Mouse (Mus musculus) kidney, embryonic 14.5 days (tissue): Measurements from ENCODE around the gene Gm13030. TPM values are rescaled to one million over a fixed set of nuclear protein-coding genes. Genes with fewer than 3 reads are reported as not detected.
"Not testable (repeated sequence)": the region's sequence is repeated elsewhere in the genome, so short reads cannot be mapped to it uniquely, and the experiment has no call there.

Experiments
- ATAC-seq: fragments of 200-750 bp; cut with Nextera tagmentation; 2 replicates; pipeline ENCODE4 v1.8.0; 2017; ENCODE audit warnings: moderate number of reproducible peaks, mild to moderate bottlenecking, moderate TSS enrichment, moderate library complexity; ENCODE audit not compliant: low FRiP score, low TSS enrichment
- H3K27ac ChIP-seq: fragments of 300-500 bp; sonication (generic); 2 replicates; pipeline ENCODE4 v1.5.1; 2014; ENCODE audit warnings: low read depth, mild to moderate bottlenecking, low read length, moderate library complexity, mixed read lengths
- H3K27me3 ChIP-seq: fragments of 300-500 bp; sonication (generic); 2 replicates; pipeline ENCODE4 v1.6.1; 2014; ENCODE audit warnings: mild to moderate bottlenecking, low read length; ENCODE audit not compliant: control insufficient read depth, insufficient read depth
- H3K36me3 ChIP-seq: fragments of 300-500 bp; sonication (generic); 2 replicates; pipeline ENCODE4 v1.6.1; 2014; ENCODE audit warnings: low read length, mixed read lengths; ENCODE audit not compliant: control insufficient read depth, insufficient read depth
- H3K4me1 ChIP-seq: fragments of 300-500 bp; sonication (generic); 2 replicates; pipeline ENCODE4 v1.6.1; 2014; ENCODE audit warnings: low read length, mixed read lengths; ENCODE audit not compliant: control insufficient read depth, insufficient read depth
- H3K4me2 ChIP-seq: fragments of 300-500 bp; sonication (generic); replicated peaks from 2 replicates; pipeline ENCODE4 v1.6.1; 2014; ENCODE audit warnings: low read depth, mild to moderate bottlenecking, low read length
- H3K4me3 ChIP-seq: fragments of 300-500 bp; sonication (generic); 2 replicates; pipeline ENCODE4 v1.5.1; 2014; ENCODE audit warnings: mild to moderate bottlenecking, low read length
- H3K9ac ChIP-seq: fragments of 300-500 bp; sonication (generic); 2 replicates; pipeline ENCODE4 v1.6.1; 2014; ENCODE audit warnings: low read depth, mild to moderate bottlenecking, low read length, moderate library complexity
- H3K9me3 ChIP-seq: fragments of 300-500 bp; sonication (generic); 2 replicates; pipeline ENCODE4 v1.6.1; 2016; ENCODE audit warnings: low read length; ENCODE audit not compliant: control insufficient read depth
- WGBS: fragments of 180-500 bp; shearing (Covaris S2); extraction: QIAGEN DNeasy Blood & Tissue Kit; methylation state at CpG from one replicate; pipeline ENCODE4 v1.1.7; 2014; 5-methylcytosine and 5-hydroxymethylcytosine counted together
- polyA plus RNA-seq: library from polyadenylated mRNA; unstranded; fragments of >200 nt; fragmentation: Nextera tagmentation; extraction: Ambion mirVana; gene quantifications from 2 replicates; pipeline ENCODE4 v1.2.1, GENCODE M21; 2014

The Gm13030 gene
- polyA plus RNA-seq, 1 experiment from 2014 or later: not detected

GRCm38 (mm10) chr4:138877731-138878130 lies 4.0 kb upstream of the Gm13030 start, which contains the start of gene Pla2g2e:
Gene Pla2g2e, plus strand, starts transcription at chr4:138877942.
- Histone ChIP-seq H3K9ac (no peak within 1 kb of the TSS), H3K27ac (no peak within 1 kb of the TSS), H3K4me1 (peaks cover 9% of the 10 kb centered on the region; the same call in 1 of the 2 replicates), H3K36me3 (no peaks in the 10 kb centered on the region), H3K9me3 (no peaks in the 10 kb centered on the region), H3K4me2 (no peak within 1 kb of the TSS), H3K4me3 (no peak within 1 kb of the TSS), H3K27me3 (no peaks in the 10 kb centered on the region)
- WGBS: 66% methylated on average over 4 of the region's 4 CpGs
- ATAC-seq: no peak

- Histone ChIP-seq H3K9ac (no peak overlapping the region), H3K27ac (no peak overlapping the region), H3K4me1 (peaks cover 9% of the 10 kb centered on the region; the same call in 1 of the 2 replicates), H3K9me3 (no peaks in the 10 kb centered on the region; the same call in 1 of the 2 replicates), H3K36me3 (no peaks in the 10 kb centered on the region), H3K4me3 (no peak overlapping the region), H3K27me3 (no peaks in the 10 kb centered on the region), H3K4me2 (no peak overlapping the region)
- WGBS: 92% methylated on average over 2 of the region's 2 CpGs
- ATAC-seq: no peak
Observed at GRCm38 (mm10) chr4:138875986-138876385, 2.2 kb upstream of the Gm13030 start.

- not testable (repeated sequence) for H3K4me3 ChIP-seq, H3K36me3 ChIP-seq, H3K4me2 ChIP-seq, H3K9ac ChIP-seq, H3K27ac ChIP-seq, H3K4me1 ChIP-seq, H3K27me3 ChIP-seq, ATAC-seq, H3K9me3 ChIP-seq
- 92% methylated on average over 2 of the region's 2 CpGs for WGBS
Observed at GRCm38 (mm10) chr4:138875275-138875674, 1.5 kb upstream of the Gm13030 start.

- H3K4me2 ChIP-seq: no peak overlapping the region
- H3K36me3 ChIP-seq: no peaks in the 10 kb centered on the region
- WGBS: 43% methylated on average over 8 of the region's 8 CpGs
- no peaks in the 10 kb centered on the region; the same call in 1 of the 2 replicates for H3K9me3 ChIP-seq
- H3K27me3 ChIP-seq: peaks cover 2% of the 10 kb centered on the region; the same call in 1 of the 2 replicates
- no peak overlapping the region for H3K9ac ChIP-seq
- H3K27ac ChIP-seq: no peak overlapping the region
- no peaks in the 10 kb centered on the region for H3K4me1 ChIP-seq
- no peak overlapping the region for H3K4me3 ChIP-seq
- ATAC-seq: no peak
Observed at GRCm38 (mm10) chr4:138868666-138869065, 5.1 kb downstream of the Gm13030 start.

GRCm38 (mm10) chr4:138866413-138866812 lies 7.4 kb downstream of the Gm13030 start:
- H3K27ac ChIP-seq: no peak overlapping the region
- no peak overlapping the region for H3K4me3 ChIP-seq
- no peaks in the 10 kb centered on the region; the same call in 1 of the 2 replicates for H3K9me3 ChIP-seq
- no peaks in the 10 kb centered on the region for H3K4me1 ChIP-seq
- ATAC-seq: no peak
- no peak overlapping the region for H3K4me2 ChIP-seq
- H3K9ac ChIP-seq: no peak overlapping the region
- 10% methylated on average over 7 of the region's 7 CpGs for WGBS
- H3K36me3 ChIP-seq: no peaks in the 10 kb centered on the region
- H3K27me3 ChIP-seq: peaks cover 2% of the 10 kb centered on the region; the same call in 1 of the 2 replicates

- Histone ChIP-seq H3K36me3 (no peaks in the 10 kb centered on the region), H3K4me2 (no peak overlapping the region), H3K4me1 (no peaks in the 10 kb centered on the region), H3K9ac (no peak overlapping the region), H3K27ac (no peak overlapping the region), H3K4me3 (no peak overlapping the region), H3K27me3 (peaks cover 2% of the 10 kb centered on the region; the same call in 1 of the 2 replicates), H3K9me3 (no peaks in the 10 kb centered on the region; the same call in 1 of the 2 replicates)
- WGBS: 63% methylated on average over 6 of the region's 6 CpGs
- ATAC-seq: no peak
Observed at GRCm38 (mm10) chr4:138865991-138866390, 7.8 kb downstream of the Gm13030 start.

DNA sequence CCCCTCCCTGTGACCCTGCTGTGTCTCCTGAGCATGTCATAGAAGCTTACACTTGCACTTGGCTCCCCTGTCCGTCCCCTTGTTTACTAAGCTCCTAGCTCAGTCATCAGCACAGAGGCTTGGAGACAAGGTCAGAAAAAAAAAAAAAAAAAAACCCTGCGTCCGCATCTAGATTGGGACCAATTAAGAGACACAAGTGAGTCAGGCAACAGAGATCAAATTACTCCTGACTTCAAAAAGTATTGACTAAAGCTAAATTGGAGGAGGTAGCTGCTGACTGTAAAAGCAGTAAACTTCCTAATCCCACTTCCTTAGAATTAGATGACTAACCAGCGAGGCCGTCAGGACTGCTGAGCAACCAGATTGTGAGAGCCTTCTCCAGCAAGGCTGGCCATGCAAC lies 8.7 kb downstream of the Gm13030 start:
- H3K9ac ChIP-seq: no peak overlapping the region
- no peak overlapping the region for H3K27ac ChIP-seq
- H3K27me3 ChIP-seq: peaks cover 2% of the 10 kb centered on the region; the same call in 1 of the 2 replicates

GRCm38 (mm10) chr4:138863344-138863998 lies 10.3 kb downstream of the Gm13030 start, which contains the start of gene Pla2g5:
Gene Pla2g5, minus strand, starts transcription at chr4:138863482.
- ATAC-seq: no peak
- Histone ChIP-seq H3K9ac (no peak within 1 kb of the TSS), H3K4me1 (0 out of 2 replicates have a peak, but pooled peaks cover 2% of the 10 kb centered on the region), H3K27ac (no peak within 1 kb of the TSS), H3K9me3 (no peaks in the 10 kb centered on the region), H3K36me3 (no peaks in the 10 kb centered on the region), H3K27me3 (peaks cover 2% of the 10 kb centered on the region; the same call in 1 of the 2 replicates), H3K4me2 (no peak within 1 kb of the TSS), H3K4me3 (no peak within 1 kb of the TSS)
- WGBS: 71% methylated on average over 10 of the region's 10 CpGs

More for the DNA sequence above, 8.7 kb downstream of the Gm13030 start:
- no peak overlapping the region for H3K4me2 ChIP-seq
- H3K4me1 ChIP-seq: 0 out of 2 replicates have a peak, but pooled peaks cover 2% of the 10 kb centered on the region
- no peaks in the 10 kb centered on the region for H3K36me3 ChIP-seq
- WGBS: 11% methylated on average over 5 of the region's 5 CpGs
- H3K4me3 ChIP-seq: no peak overlapping the region
- H3K9me3 ChIP-seq: no peaks in the 10 kb centered on the region
- no peak for ATAC-seq

GRCm38 (mm10) chr4:138859728-138860127 lies 14.0 kb downstream of the Gm13030 start:
- WGBS: 6% methylated on average over 13 of the region's 13 CpGs
- Histone ChIP-seq H3K9me3 (no peaks in the 10 kb centered on the region), H3K27me3 (no peaks in the 10 kb centered on the region), H3K36me3 (no peaks in the 10 kb centered on the region), H3K4me2 (peak overlapping the region; percentile 43), H3K9ac (no peak overlapping the region), H3K4me1 (0 out of 2 replicates have a peak, but pooled peaks cover 2% of the 10 kb centered on the region), H3K27ac (no peak overlapping the region), H3K4me3 (peak overlapping the region; percentile 25; the same call in 1 of the 2 replicates)
- ATAC-seq: peak; percentile 77
